Comparison of ENCODE assay signal across 15 mouse cellular contexts in the genomic region with DNA sequence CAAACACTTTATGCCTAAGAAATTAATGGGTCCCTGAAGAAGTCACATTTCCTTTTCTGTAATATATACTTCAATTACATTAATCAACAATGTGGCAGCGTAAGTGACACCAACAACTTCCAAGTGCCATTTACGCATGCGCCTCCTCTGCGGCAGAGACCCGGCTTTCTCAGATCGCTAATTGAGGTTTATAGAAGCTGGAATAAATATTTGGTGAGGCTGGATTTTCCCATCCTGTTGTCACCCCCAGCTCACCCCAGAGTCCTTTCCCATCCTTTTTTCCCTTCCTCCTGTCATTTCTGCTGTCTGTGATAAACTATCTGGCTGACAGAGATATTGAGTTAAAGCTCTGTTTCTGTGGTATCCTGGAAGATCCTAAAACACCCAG.
A peak's percentile ranks its signal among the peaks of the same experiment; 100 is the strongest.
DNase-seq lines count a peak whose midpoint lies in the region; ATAC-seq and TF ChIP-seq lines count a peak whose summit lies in the region.
"Had no signal": no experiment of that assay in that cellular context is flagged by ENCODE, and none has a peak within 500 bp of the region (broad histone marks: within the 10 kb centered on the region; RNA-seq: fewer than 3 reads in every experiment).

No protein-coding gene starts in this region.

- intact Hi-C loops in left cerebral cortex, postnatal 4 days (cut with DNase I), result no loop called here

- 12% methylated on average over 6 of the region's 6 CpGs for WGBS in kidney, postnatal 0 days

- no peak for TF ChIP-seq POLR2A in brain, embryonic 14.5 days (IDR thresholded peaks at IDR 0.05; ENCODE audit: borderline replicate concordance, extremely low read depth, insufficient read depth, insufficient read length, poor library complexity, severe bottlenecking)

- ATAC-seq in kidney, postnatal 0 days (replicated peaks; ENCODE audit: low FRiP score, low read depth), result no peak
- ATAC-seq: forebrain, embryonic 15.5 days; Patski had no signal

- H3K27ac ChIP-seq in kidney, postnatal 0 days, result no peak overlapping the region
- H3K27ac ChIP-seq: embryonic facial prominence, embryonic 13.5 days; forebrain, embryonic 15.5 days; heart, embryonic 15.5 days; hindbrain, embryonic 14.5 days had no signal

- H3K4me2 ChIP-seq in kidney, postnatal 0 days (ENCODE audit: low read length), result peak overlapping the region; percentile 45
- H3K4me2 ChIP-seq: embryonic facial prominence, embryonic 13.5 days; forebrain, embryonic 15.5 days; hindbrain, embryonic 14.5 days had no signal

- no peaks in the 10 kb centered on the region for H3K36me3 ChIP-seq in kidney, postnatal 0 days (ENCODE audit: insufficient read depth, low read length)
- H3K36me3 ChIP-seq: embryonic facial prominence, embryonic 13.5 days; forebrain, embryonic 15.5 days; heart, embryonic 15.5 days had no signal

- no peaks in the 10 kb centered on the region for H3K27me3 ChIP-seq in kidney, postnatal 0 days (ENCODE audit: insufficient read depth, low read length)
- H3K27me3 ChIP-seq: forebrain, embryonic 15.5 days; heart, embryonic 15.5 days; Patski had no signal

- TF ChIP-seq CTCF in kidney, postnatal 0 days (IDR thresholded peaks at IDR 0.05; ENCODE audit: low read depth), result no peak
- no peak for TF ChIP-seq CTCF in brain, embryonic 14.5 days (IDR thresholded peaks at IDR 0.05; ENCODE audit: borderline replicate concordance, extremely low read depth, insufficient read depth, insufficient read length)

- peaks cover 25% of the 10 kb centered on the region for H3K4me1 ChIP-seq in kidney, postnatal 0 days (replicated peaks; ENCODE audit: insufficient read depth, low read length)
- H3K4me1 ChIP-seq: heart, embryonic 15.5 days had no signal

- no peaks in the 10 kb centered on the region for H3K9me3 ChIP-seq in kidney, postnatal 0 days (replicated peaks; ENCODE audit: low read length)
- H3K9me3 ChIP-seq: embryonic facial prominence, embryonic 13.5 days; forebrain, embryonic 15.5 days; heart, embryonic 15.5 days had no signal

- no peak overlapping the region for H3K9ac ChIP-seq in kidney, postnatal 0 days (ENCODE audit: low read depth, low read length)
- H3K9ac ChIP-seq: embryonic facial prominence, embryonic 13.5 days; forebrain, embryonic 15.5 days; heart, embryonic 15.5 days; hindbrain, embryonic 14.5 days had no signal

- peak; percentile 26 for DNase-seq in embryo, embryonic 11 days
- no peak for DNase-seq in embryo, embryonic 9.5 days (ENCODE audit: extremely low spot score)
- peak; percentile 59 for DNase-seq in kidney, postnatal 0 days (ENCODE audit: low spot score)
- DNase-seq in kidney, postnatal 25 days, result no peak
- peak; percentile 44 for DNase-seq in brain, embryonic 14.5 days (ENCODE audit: low read depth)
- DNase-seq in lung, postnatal 36 days, result peak; percentile 19
- no peak for DNase-seq in urinary bladder, postnatal 25 days (ENCODE audit: low spot score)
- no peak for DNase-seq in left cerebral cortex, postnatal 4 days
- DNase-seq: cerebellum, postnatal 14 days; gastrocnemius, postnatal 25 days had no signal

- H3K4me3 ChIP-seq in kidney, postnatal 0 days (replicated peaks; ENCODE audit: low read depth, low read length), result no peak overlapping the region
- H3K4me3 ChIP-seq: embryonic facial prominence, embryonic 13.5 days; forebrain, embryonic 15.5 days; heart, embryonic 15.5 days had no signal

Comparison
In these comparisons a context has a peak if more than half of its experiments do, and no peak if none do; other contexts are left out.
1. DNase-seq: peak in embryo, embryonic 11 days (single experiment), kidney, postnatal 0 days (single experiment), brain, embryonic 14.5 days (single experiment) and lung, postnatal 36 days (single experiment); none in embryo, embryonic 9.5 days (single experiment), kidney, postnatal 25 days (0 of 2), urinary bladder, postnatal 25 days (single experiment) and left cerebral cortex, postnatal 4 days (single experiment).